Mouse (Mus musculus) WW6 (cell line): ENCODE results near the gene Fam163b.

Experiments used
- DNase-seq: peaks from one replicate; pipeline ENCODE4 v3.0.0-alpha.2; 2013; ENCODE audit warnings: low read depth, low spot score

The Fam163b gene

DNA sequence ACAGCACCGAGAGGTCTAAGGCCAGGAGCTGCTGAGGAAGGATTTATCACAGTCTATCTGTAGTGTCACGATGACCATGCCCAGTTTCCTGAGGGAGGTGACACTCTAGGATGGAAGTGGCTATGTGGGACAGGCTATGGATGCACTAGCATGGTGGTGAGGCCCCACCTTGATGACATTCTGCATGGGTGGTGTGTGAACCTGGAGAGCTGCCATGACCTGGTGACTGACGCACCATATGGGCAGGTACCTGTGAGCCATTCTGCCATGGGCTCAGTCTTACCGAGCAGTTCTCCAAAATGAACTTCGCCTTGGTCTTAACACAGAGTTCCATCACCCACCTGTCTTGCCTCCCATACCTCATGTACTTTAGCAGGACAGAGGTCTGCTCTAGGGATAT is 54.7 kb downstream of the Fam163b start:
- DNase-seq, result no peak

DNA sequence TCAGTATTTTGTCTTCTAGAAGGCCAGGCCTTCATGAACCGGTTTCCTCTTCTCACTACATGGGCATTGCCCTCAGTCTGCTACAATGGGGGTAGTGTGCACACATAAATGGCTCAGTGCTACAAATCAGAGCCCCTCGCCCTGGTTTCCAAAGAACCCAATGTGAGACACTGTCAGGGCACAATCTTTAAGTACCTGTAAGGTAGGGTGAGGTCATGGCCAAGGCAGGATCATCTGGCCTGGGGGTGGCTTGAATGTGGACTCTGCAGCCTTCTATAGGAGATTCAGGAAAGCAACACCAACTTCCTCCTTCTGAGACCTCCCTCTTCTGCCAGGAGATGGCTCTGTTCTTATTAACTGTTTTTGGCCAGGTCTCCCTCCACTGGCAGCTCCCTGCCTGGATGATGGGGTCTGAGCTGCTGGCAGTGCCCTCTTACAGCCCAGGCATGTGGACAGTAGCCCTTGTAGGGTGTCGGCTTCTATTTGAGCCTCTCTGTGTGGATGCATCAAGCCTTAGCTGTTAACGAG is 55.7 kb downstream of the Fam163b start:
- DNase-seq, result no peak

DNA sequence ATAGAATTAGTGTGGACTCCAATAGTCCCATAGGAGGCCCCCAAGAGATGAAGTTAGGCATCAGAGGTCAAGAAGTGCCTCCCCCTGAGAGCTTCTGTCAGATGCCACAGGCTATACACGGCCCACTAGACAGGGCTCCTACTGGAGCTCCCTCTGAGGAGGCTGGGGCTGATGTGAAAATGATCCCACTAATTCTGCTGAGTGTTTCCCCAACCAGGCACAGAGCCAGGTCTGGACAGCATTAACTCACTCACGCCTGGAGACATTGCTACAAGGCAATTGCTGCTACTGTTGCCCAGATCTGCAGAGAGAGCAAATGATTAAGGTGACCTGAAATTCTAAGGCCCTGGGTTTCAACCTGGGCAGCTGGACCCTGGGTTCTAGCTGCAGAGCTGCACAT is 56.5 kb downstream of the Fam163b start:
- DNase-seq, result no peak

DNA sequence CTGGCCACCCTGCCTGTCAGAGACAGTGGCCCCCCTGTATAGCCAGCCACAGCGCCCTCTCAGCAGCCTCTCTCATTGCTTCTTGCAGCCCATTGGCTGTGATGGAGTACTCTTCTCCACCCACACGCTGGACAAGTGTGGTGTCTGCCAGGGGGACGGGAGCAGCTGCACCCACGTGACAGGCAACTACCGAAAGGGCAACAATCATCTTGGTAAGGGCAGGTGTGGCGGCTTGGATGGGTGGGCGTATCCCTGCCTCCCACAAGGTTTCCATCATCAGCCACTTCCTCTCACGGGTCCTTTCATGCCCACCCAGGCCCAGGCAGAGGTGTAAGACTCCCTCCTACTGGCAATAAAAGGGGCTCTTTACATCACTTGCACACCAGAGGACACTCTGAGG is 57.3 kb downstream of the Fam163b start:
- DNase-seq, result no peak

DNA sequence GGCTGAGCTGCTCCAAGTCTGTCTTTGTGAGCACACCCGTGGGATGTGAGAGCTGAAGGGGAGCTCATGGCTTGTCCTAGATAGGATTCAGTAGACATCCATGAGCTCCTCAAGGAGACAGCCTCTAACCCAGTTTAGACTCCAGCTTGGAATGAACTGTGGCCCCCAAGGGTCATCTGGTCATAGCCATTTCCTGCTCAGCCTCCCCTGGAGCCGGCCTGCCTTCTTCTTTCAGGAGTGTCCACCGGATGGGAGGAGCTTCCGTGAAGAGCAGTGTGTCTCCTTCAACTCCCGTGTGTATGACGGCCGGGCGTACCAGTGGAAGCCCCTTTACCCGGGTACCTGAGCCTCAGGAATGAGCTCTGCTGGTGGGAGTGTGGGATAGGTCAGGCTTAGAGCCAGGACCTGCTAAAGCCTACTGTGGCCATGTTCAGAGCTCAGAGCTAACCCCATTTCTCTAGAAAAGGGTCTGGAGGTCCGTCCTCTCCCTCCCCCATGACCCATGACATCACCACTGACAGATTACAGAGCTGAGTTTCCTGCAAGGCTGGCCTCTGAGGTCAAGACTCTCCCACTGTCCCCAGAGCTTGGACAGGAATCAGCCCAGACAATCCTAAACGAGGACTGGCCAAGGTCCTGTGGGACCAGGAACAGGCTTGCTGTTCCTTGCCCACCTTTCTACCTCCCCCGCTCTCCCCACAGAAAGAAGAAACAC is 58.4 kb downstream of the Fam163b start:
- DNase-seq, result no peak

DNA sequence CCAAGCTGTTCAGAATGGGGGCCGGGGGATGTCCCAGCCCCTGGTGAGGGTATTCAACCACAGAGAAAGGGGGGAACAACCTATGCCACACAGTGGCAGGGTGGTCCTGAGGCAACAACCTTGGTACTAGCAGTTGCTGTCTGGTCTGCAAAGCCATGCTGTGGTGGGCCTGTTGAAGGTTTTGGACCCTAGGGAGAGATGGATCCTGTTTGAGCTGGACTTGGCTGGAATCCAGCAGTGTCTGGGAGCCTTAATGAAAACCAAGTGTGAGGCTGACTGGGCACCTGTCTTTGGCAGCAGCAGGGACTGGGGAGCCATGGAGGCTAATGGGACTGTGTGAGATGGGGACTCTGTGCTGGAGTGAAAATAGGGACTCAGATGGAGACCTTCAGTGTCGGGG is 62.6 kb downstream of the Fam163b start:
- no peak for DNase-seq

DNA sequence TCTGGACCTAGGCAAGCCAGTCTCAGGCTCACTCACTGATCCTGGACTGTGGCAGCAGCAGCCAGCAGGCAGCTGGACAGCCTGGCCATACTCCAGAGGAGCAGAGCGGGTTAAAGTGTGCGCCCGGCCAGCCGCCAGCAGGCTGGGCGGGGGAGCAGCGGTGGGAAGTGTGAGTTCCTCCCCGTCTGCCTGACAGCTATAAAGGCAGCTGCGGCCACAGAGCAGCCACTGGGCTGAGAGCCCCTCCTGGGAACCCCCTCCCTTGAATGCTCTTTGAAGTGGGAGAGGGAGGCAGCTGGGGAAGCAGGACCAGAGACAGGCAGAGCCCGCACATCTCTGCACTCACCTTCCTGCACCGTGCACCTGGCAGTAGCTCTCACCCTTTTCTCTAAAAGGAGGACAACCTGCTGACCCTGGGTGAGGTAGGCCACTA is 63.1 kb downstream of the Fam163b start, which contains the start of gene Adamtsl2:
Gene Adamtsl2 (plus strand): TSS at position 228 of the 433 bp plus-strand sequence.
- DNase-seq, result no peak

DNA sequence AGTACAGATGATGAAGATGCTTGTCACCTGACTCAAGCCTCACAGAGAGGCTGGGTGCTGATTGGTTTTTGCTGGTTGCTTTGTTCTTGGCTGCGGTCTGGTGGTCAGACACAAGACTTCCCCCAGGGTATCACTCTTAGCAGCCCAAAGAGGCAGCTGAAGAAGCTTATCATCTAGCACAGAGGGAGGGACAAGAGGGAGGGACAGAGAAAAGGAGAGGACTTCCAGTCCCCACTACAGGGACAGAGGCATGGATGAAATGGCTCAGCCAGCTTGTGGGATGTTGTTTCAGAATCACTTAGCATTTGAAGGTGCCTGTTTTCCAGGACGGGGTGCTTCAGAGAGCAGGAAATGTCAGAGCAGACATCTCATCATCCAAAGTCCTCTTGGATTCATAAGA is 64.0 kb downstream of the Fam163b start:
- no peak for DNase-seq

DNA sequence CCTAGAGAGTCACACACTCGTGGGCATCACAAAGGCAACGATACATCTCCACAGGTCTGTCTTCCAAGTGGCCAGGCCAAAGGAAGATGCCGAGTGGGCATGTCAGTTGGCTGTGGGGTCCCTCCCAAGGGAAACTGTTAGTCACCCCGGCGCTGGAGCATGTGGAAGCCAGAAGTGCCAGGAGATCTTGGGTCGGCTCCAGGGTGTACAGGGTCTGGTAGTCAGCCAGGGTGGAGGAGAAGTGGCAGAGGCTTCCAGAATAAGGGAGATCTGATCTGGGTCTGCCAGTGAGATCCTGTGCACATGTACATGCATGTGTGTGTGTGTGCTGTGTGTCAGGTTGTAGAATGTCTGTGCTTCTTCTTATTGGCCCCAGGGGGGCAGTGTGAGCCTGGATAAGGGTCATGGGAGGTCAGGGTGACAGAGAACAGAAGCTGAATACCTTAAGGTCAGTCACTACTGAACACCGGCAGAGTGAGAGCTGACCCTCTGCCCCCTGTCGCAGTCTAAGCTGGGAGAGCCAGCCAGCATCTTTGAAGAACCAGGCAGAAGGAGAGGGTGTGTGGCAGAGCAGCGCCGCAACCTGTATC is 64.5 kb downstream of the Fam163b start:
- no peak for DNase-seq

DNA sequence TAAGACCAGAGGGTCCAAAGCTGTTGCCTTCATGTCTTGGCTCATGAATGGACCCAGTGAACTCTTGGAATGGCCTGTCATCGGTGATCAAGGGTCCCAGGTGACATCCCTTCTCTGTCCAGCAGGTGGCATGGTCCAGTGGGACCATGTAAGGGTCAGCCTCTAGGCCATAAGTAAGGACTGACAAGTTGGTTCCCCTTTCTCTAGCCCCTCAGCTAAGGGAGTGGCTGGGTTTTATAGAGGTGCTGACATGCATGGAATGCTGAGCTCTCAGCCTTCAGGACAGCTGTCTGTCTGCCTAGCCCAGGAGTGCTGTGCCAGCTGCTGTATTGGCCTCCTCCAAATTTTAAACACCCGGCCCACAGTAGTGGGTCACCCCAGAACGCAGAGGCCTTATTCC is 66.8 kb downstream of the Fam163b start:
- DNase-seq, result no peak

DNA sequence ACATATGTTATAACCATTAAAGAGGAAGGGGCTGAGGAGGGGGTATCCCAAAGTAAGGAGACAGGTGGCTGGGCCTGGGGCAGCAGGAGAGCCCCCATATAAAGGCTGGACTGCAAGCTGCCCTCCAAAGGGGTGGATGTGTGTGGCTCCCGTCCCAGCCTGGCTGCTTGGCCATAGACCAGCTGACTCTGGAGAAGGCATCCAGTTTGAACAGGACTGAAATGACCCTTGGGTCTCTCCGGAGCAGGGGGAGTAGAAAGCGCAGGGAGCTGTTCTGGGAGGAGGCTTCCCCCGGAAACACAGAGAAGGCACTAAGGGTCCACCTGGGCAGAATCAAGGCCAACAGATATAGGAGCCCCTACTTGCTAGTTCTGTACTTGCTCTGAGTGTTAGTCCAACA is 67.5 kb downstream of the Fam163b start:
- no peak for DNase-seq

DNA sequence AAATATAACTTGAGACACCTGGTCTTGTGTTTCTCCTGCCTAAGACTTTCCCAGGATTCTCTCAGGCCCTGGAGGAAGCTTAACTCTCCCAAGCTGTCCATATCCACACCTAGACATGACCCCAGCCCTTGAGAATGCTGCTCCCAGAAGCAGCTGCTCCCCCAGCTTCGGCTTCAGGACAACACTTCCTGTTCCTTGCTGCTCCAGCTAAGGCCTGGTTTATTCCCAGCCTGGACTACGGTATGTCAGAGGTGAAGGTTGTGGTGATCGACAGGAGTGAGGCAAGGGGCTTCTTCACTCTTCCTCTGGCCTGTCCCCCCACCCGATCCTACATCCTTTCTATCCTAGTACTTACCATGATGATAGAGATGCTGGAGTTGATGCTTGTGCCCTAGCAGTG is 68.9 kb downstream of the Fam163b start:
- no peak for DNase-seq

DNA sequence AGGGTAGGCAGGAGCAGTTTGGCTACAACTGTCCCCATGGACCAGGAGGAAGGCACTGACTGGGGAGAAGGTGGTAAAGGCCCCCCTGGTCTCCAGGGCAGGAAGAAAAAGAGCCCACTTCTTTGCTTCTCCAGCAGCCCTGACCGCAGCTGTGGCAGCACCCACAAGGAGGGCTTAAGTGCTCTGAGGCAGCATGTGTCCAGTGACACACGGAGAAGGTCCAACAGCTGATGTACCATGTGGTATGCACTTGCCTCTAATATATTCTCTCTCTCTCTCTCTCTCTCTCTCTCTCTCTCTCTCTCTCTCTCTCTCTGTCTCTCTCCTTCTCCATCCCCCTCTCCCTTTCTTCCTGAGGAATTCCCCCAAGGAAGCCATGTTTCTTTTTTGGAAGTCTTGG is 70.3 kb downstream of the Fam163b start, which contains the start of gene Mymk:
Gene Mymk (minus strand): TSS at position 202 of the 400 bp plus-strand sequence.
- no peak for DNase-seq

DNA sequence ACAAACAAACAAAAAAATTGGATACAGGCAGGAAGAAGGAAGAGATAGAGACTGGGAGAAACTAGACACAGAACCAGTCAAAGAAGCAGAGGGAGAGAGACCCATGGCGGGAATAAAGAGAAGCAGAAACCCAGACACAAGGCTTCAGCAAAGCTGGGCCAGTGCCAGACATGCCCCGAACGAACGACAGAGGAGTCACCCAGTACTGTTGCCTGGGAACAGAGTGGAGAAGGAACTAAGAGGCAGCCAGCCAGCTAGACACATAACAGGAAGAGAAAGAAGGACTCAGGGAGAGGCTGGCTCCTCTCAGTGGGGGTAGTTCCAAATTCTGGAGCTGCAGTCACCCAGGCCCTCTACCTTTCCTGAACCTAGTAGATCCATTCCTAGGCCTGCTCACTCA is 71.2 kb downstream of the Fam163b start:
- no peak for DNase-seq

DNA sequence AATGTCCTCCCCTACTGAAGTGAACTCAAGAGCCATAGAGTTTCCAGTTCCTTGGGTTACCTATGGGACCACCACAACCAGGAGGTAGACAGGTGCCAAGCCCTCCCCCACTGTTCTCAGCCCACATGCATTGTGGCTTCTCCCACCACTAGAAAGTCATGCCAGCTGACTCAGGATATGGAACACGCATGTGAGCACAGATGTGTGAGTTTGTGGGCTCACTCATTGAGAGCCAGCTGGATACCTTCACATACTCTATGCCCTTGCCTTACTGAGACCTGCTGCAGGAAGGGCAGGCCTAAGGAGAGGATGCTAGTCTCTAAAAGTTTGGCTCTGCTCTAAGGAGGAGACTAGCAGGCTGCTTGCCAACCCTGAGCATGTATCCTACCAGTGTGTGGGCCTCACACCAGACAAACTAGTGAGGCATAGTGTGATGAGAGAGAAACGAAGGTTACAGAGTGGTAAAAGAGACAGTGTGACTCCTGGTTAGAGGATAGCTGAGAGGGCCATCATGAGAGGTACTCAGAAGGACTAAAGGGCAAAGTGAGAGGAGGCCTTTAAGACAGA is 72.0 kb downstream of the Fam163b start:
- no peak for DNase-seq

DNA sequence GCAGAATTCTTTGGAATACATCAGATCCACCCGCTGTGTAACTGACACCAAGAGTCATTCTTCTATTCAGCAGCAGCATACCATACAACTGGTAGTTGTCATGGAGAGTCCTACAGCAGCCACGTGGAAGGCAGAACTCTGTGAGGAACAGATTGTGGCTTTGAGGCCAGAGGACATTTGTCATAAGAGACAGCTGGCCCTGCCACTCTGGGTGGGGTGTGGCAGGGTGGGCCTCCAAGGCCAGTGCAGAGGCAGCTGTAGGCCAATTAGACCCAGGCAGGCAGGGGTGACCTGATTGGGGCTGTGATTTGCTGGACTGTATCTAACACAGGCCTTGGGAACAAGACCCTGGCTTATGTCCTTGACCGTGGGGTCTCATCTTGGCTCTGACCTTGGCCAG is 72.6 kb downstream of the Fam163b start:
- DNase-seq, result no peak

DNA sequence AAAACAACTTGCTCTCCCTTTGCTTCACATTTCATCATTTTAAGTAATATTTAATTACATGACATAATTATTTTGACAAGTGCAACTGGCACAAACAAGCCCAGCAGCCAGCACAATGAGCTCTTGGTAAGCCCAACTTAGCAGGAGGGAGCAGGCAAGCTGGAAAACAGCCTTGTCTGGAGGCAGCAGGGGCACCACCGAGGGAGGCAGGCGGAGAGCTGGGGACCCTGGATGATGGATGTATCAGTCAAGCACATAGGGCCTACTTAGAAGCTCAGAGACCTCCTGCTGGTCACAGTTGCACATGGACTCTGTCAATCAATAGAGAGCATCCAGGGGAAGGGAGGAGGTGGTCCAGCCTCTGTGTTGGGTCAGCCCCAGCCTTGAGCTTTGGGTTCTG is 74.3 kb downstream of the Fam163b start:
- DNase-seq, result no peak

DNA sequence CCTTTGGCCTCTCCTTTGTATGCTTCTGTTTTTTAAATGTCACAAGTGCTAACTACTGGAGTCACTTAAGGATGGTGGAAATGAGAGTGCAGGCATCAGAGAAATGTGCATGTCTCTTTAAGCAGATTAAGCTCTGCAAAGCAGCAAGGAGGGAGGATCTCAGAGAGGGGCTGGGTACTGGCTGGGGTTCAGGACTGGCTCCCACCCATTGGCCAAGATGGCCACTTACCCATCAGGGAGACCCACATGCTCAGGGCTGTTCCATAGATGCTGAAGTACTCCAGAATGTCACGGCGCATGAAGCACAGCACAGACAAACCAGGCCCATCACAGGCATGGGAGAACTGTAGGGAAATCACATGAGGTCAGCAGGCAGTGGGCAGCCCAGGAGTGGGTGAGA is 75.2 kb downstream of the Fam163b start:
- DNase-seq, result no peak
